Comparison of ENCODE assay signal across 8 mouse cellular contexts in genomic region chr9:85748204-85749141, GRCm38 (mm10). TPM values are rescaled to one million over a fixed set of nuclear protein-coding genes. Genes with fewer than 3 reads are reported as not detected.
DNase-seq lines count a peak whose midpoint lies in the region; ATAC-seq and TF ChIP-seq lines count a peak whose summit lies in the region.

No protein-coding gene starts in this region.

- peaks cover 30% of the 10 kb centered on the region for H3K79me2 ChIP-seq in CH12.LX (replicated peaks; ENCODE audit: control insufficient read depth, extremely low read depth, insufficient read depth, poor library complexity, severe bottlenecking)

- peak; percentile 79 for ATAC-seq in heart, embryonic 15.5 days (replicated peaks; ENCODE audit: insufficient number of reproducible peaks, insufficient read depth, low FRiP score, low read depth)
- peak; percentile 86 for ATAC-seq in neural tube, embryonic 15.5 days (ENCODE audit: low FRiP score)

- TF ChIP-seq CTCF in CH12.LX (conservative IDR thresholded peaks at IDR 0.05 in 1 of 2, IDR thresholded peaks at IDR 0.05 in 1 of 2; ENCODE audit: low read depth in 2 of 2, low read length in 2 of 2): peak in 1 of 2 experiments; percentile 10; a peak in 1 of 4 replicates
- TF ChIP-seq CTCF in brain, embryonic 14.5 days (IDR thresholded peaks at IDR 0.05; ENCODE audit: borderline replicate concordance, extremely low read depth, insufficient read depth, insufficient read length): no peak
- TF ChIP-seq CTCF in lung, adult 2 months (IDR thresholded peaks at IDR 0.05; ENCODE audit: insufficient read depth, low read length): no peak
- 0 out of 2 replicates have a peak, but pooled peaks have one; percentile 7 for TF ChIP-seq CTCF in thymus, adult 2 months (IDR thresholded peaks at IDR 0.05; ENCODE audit: borderline replicate concordance, control insufficient read depth, extremely low read depth, insufficient read depth, low read length, poor library complexity)

- peak overlapping the region; percentile 88 for H3K9ac ChIP-seq in CH12.LX (ENCODE audit: insufficient read depth, low read depth)
- H3K9ac ChIP-seq in heart, embryonic 15.5 days: peak overlapping the region; percentile 93
- H3K9ac ChIP-seq in neural tube, embryonic 15.5 days (replicated peaks): peak overlapping the region; percentile 98

- in situ Hi-C loops in CH12.LX (cut with MboI; ENCODE audit: low pct_ligation_motif_present, low pct_unique_long_range_greater_than_20kb, low sequenced_read_pairs): loop anchor here (25.0 kb wide), 1 partner anchor 814 kb away; the partner anchor contains the start of genes Pgm3 and Rwdd2a

- peaks cover 0 to 10% of the 10 kb centered on the region in 2 experiments; a peak in 2 of 4 replicates for H3K4me1 ChIP-seq in CH12.LX (ENCODE audit: control insufficient read depth in 1 of 2, insufficient read depth in 2 of 2)
- H3K4me1 ChIP-seq in erythroblast, embryonic 14.5 days (ENCODE audit: control insufficient read depth): peaks cover 50% of the 10 kb centered on the region
- H3K4me1 ChIP-seq in heart, embryonic 15.5 days (replicated peaks): peaks cover 26% of the 10 kb centered on the region
- peaks cover 3% of the 10 kb centered on the region for H3K4me1 ChIP-seq in lung, adult 2 months (ENCODE audit: control insufficient read depth, insufficient read depth, low read length)
- peaks cover 22% of the 10 kb centered on the region for H3K4me1 ChIP-seq in neural tube, embryonic 15.5 days
- H3K4me1 ChIP-seq in thymus, adult 2 months (replicated peaks; ENCODE audit: control insufficient read depth, insufficient read depth, low read length): 0 out of 2 replicates have a peak, but pooled peaks cover 2% of the 10 kb centered on the region

- dilution Hi-C loops in CH12.LX (cut with MboI; ENCODE audit: extremely low pct_ligation_motif_present, extremely low pct_unique_long_range_greater_than_20kb, low sequenced_read_pairs): no loop called here

- H3K27me3 ChIP-seq in CH12.LX (replicated peaks): no peaks in the 10 kb centered on the region
- H3K27me3 ChIP-seq in erythroblast, embryonic 14.5 days (ENCODE audit: control insufficient read depth): no peaks in the 10 kb centered on the region
- no peaks in the 10 kb centered on the region for H3K27me3 ChIP-seq in heart, embryonic 15.5 days
- H3K27me3 ChIP-seq in neural tube, embryonic 15.5 days (replicated peaks): no peaks in the 10 kb centered on the region
- H3K27me3 ChIP-seq in thymus, adult 2 months (ENCODE audit: control insufficient read depth, insufficient read depth, low read length): no peaks in the 10 kb centered on the region

- WGBS in heart, embryonic 15.5 days: 2% methylated on average over 43 of the region's 43 CpGs
- WGBS in lung, adult 2 months: 1% methylated on average over 43 of the region's 43 CpGs
- 1% methylated on average over 42 of the region's 43 CpGs for WGBS in neural tube, embryonic 15.5 days
- under 1% methylated on average over 43 of the region's 43 CpGs for WGBS in thymus, adult 2 months

- H3K27ac ChIP-seq in CH12.LX (ENCODE audit: insufficient read depth, low read depth): peak overlapping the region; percentile 88
- peak overlapping the region; percentile 99 for H3K27ac ChIP-seq in heart, embryonic 15.5 days
- peak overlapping the region; percentile 98 for H3K27ac ChIP-seq in neural tube, embryonic 15.5 days (replicated peaks)
- H3K27ac ChIP-seq in thymus, adult 2 months (ENCODE audit: control insufficient read depth, insufficient read depth, low read length): peak overlapping the region; percentile 99

- peak; percentile 68 for TF ChIP-seq EP300 in CH12.LX (IDR thresholded peaks at IDR 0.05; ENCODE audit: low read length)

- H3K4me3 ChIP-seq in CH12.LX (replicated peaks in 1 of 3; ENCODE audit: low read depth in 2 of 3, low read length in 2 of 3, poor library complexity in 1 of 3): peak overlapping the region; percentile 61 to 89 (median 84)
- H3K4me3 ChIP-seq in erythroblast, embryonic 14.5 days (replicated peaks): peak overlapping the region; percentile 97
- peak overlapping the region; percentile 80 for H3K4me3 ChIP-seq in heart, embryonic 15.5 days
- peak overlapping the region; percentile 53 for H3K4me3 ChIP-seq in lung, adult 2 months (replicated peaks; ENCODE audit: extremely low read depth, low read depth, low read length)
- H3K4me3 ChIP-seq in neural tube, embryonic 15.5 days (replicated peaks): peak overlapping the region; percentile 66
- H3K4me3 ChIP-seq in thymus, adult 2 months (ENCODE audit: control insufficient read depth, insufficient read depth, low read length): peak overlapping the region; percentile 89

- no peak for TF ChIP-seq RAD21 in CH12.LX (IDR thresholded peaks at IDR 0.05; ENCODE audit: low read depth, low read length)

- peaks cover under 1 to 18% of the 10 kb centered on the region in 2 experiments for H3K36me3 ChIP-seq in CH12.LX (replicated peaks in 1 of 2; ENCODE audit: control insufficient read depth in 1 of 2, insufficient read depth in 1 of 2, low read length in 1 of 2)
- peaks cover 27% of the 10 kb centered on the region for H3K36me3 ChIP-seq in erythroblast, embryonic 14.5 days (ENCODE audit: control insufficient read depth)
- peaks cover under 1% of the 10 kb centered on the region for H3K36me3 ChIP-seq in heart, embryonic 15.5 days
- peaks cover under 1% of the 10 kb centered on the region for H3K36me3 ChIP-seq in neural tube, embryonic 15.5 days
- H3K36me3 ChIP-seq in thymus, adult 2 months (ENCODE audit: control insufficient read depth, insufficient read depth, low read length): no peaks in the 10 kb centered on the region

- H3K4me2 ChIP-seq in CH12.LX (ENCODE audit: insufficient read depth, low read depth, poor library complexity, severe bottlenecking): no peak overlapping the region
- peak overlapping the region; percentile 81 for H3K4me2 ChIP-seq in heart, embryonic 15.5 days
- peak overlapping the region; percentile 87 for H3K4me2 ChIP-seq in neural tube, embryonic 15.5 days

- TF ChIP-seq POLR2A in CH12.LX (IDR thresholded peaks at IDR 0.05; ENCODE audit: low read depth, low read length): no peak
- no peak; the same call in 1 of the 2 replicates for TF ChIP-seq POLR2A in brain, embryonic 14.5 days (IDR thresholded peaks at IDR 0.05; ENCODE audit: borderline replicate concordance, extremely low read depth, insufficient read depth, insufficient read length, poor library complexity, severe bottlenecking)
- TF ChIP-seq POLR2A in lung, adult 2 months (IDR thresholded peaks at IDR 0.05; ENCODE audit: borderline replicate concordance, extremely low read depth, low read depth, low read length): no peak
- TF ChIP-seq POLR2A in thymus, adult 2 months (IDR thresholded peaks at IDR 0.05; ENCODE audit: control insufficient read depth, extremely low read depth, insufficient read depth, low read length, poor library complexity): no peak

- peak; percentile 87 for DNase-seq in CH12.LX (ENCODE audit: extremely low read depth)
- peak; percentile 89 for DNase-seq in brain, embryonic 14.5 days (ENCODE audit: low read depth)
- peak; percentile 81 for DNase-seq in kidney, postnatal 14 days
- DNase-seq in lung, adult 2 months: peak; percentile 79
- peak; percentile 69 for DNase-seq in thymus, adult 2 months

- H3K9me3 ChIP-seq in CH12.LX (replicated peaks; ENCODE audit: low read length): peaks cover 4% of the 10 kb centered on the region
- no peaks in the 10 kb centered on the region for H3K9me3 ChIP-seq in erythroblast, embryonic 14.5 days (ENCODE audit: control insufficient read depth, low read length)
- H3K9me3 ChIP-seq in heart, embryonic 15.5 days (replicated peaks): no peaks in the 10 kb centered on the region
- no peaks in the 10 kb centered on the region for H3K9me3 ChIP-seq in neural tube, embryonic 15.5 days (replicated peaks)

TF ChIP-seq in CH12.LX, 34 proteins besides CTCF, POLR2A, EP300 and RAD21 (continues in another document):
- TF ChIP-seq NELFE (IDR thresholded peaks at IDR 0.05; ENCODE audit: low read depth, low read length): no peak
- 0 out of 2 replicates have a peak, but pooled peaks have one; percentile 7 for TF ChIP-seq MYC (IDR thresholded peaks at IDR 0.05; ENCODE audit: low read depth, low read length)
- peak; percentile 38; the same call in 1 of the 2 replicates for TF ChIP-seq ETS1 (conservative IDR thresholded peaks at IDR 0.05; ENCODE audit: low read depth, low read length)
- no peak; the same call in 1 of the 2 replicates for TF ChIP-seq POLR2AphosphoS2 (IDR thresholded peaks at IDR 0.05; ENCODE audit: low read depth, low read length)
- TF ChIP-seq TBP (conservative IDR thresholded peaks at IDR 0.05; ENCODE audit: low read depth, low read length): peak; percentile 52; the same call in 1 of the 2 replicates
- TF ChIP-seq ELF1 (IDR thresholded peaks at IDR 0.05; ENCODE audit: low read depth, low read length): 0 out of 2 replicates have a peak, but pooled peaks have one; percentile 20
- no peak for TF ChIP-seq SIN3A (IDR thresholded peaks at IDR 0.05; ENCODE audit: low read length)
- no peak for TF ChIP-seq ZKSCAN1 (IDR thresholded peaks at IDR 0.05; ENCODE audit: borderline replicate concordance, low read depth, low read length)
- 0 out of 2 replicates have a peak, but pooled peaks have one; percentile 59 for TF ChIP-seq KAT2A (IDR thresholded peaks at IDR 0.05; ENCODE audit: insufficient replicate concordance, low read length)
- no peak for TF ChIP-seq MAFK (IDR thresholded peaks at IDR 0.05; ENCODE audit: insufficient replicate concordance, low read length)
- peak; percentile 72; the same call in 1 of the 2 replicates for TF ChIP-seq ZNF384 (IDR thresholded peaks at IDR 0.05; ENCODE audit: low read depth, low read length)
- TF ChIP-seq IRF4 (IDR thresholded peaks at IDR 0.05; ENCODE audit: low read depth, low read length): peak; percentile 80
- no peak for TF ChIP-seq ZC3H11A (IDR thresholded peaks at IDR 0.05; ENCODE audit: low read depth, low read length)
- peak; percentile 96 for TF ChIP-seq CHD1 (IDR thresholded peaks at IDR 0.05; ENCODE audit: low read depth, low read length)
- TF ChIP-seq HCFC1 (IDR thresholded peaks at IDR 0.05; ENCODE audit: low read depth, low read length): no peak; the same call in none of the 2 replicates
- no peak for TF ChIP-seq ZMIZ1 (IDR thresholded peaks at IDR 0.05; ENCODE audit: low read depth, low read length)
- peak; percentile 56; the same call in 1 of the 2 replicates for TF ChIP-seq MAX (IDR thresholded peaks at IDR 0.05; ENCODE audit: low read length)

RNA-seq across cellular contexts. Expression of gene Ibtk, which starts 0.7 kb away (rescaled TPM):
- total RNA-seq in CH12.LX (2012; rRNA removed): 32.7 and 34.2 TPM in 2 replicates
- total RNA-seq in CH12.LX (2014; rRNA removed): 40.6 and 44.2 TPM in 2 replicates
- polyA plus RNA-seq in CH12.LX (2012; ENCODE audit: insufficient read length, low read depth): 37.8 and 41.3 TPM in 2 replicates
- 17.5 and 22.5 TPM in 2 replicates for polyA plus RNA-seq in brain, embryonic 14.5 days (2012; rRNA removed)
- polyA plus RNA-seq in erythroblast, embryonic 14.5 days (2012): 0.85 and 0.94 TPM in 2 replicates
- 19.0 and 23.1 TPM in 2 replicates for polyA plus RNA-seq in heart, embryonic 15.5 days (2015; fragmentation: Nextera tagmentation; extraction: Ambion mirVana)
- polyA plus RNA-seq in lung, adult 2 months (2012; rRNA removed): 3.0 and 5.4 TPM in 2 replicates
- 22.5 and 26.1 TPM in 2 replicates for polyA plus RNA-seq in neural tube, embryonic 15.5 days (2015; fragmentation: Nextera tagmentation; extraction: Ambion mirVana)
- polyA plus RNA-seq in thymus, adult 2 months (2012; rRNA removed): 5.8 and 6.1 TPM in 2 replicates

Comparison
In these comparisons a context has a peak if more than half of its experiments do, and no peak if none do; other contexts are left out.
1. Peak in every context shown above with its lines: DNase-seq, ATAC-seq, H3K4me3 ChIP-seq and H3K27ac ChIP-seq.